Mouse (Mus musculus) heart, embryonic 14.5 days (tissue): Measurements from ENCODE around the gene Fbxw10. TPM values are rescaled to one million over a fixed set of nuclear protein-coding genes. Genes with fewer than 3 reads are reported as not detected.

ENCODE experiments used
- ATAC-seq: fragments of 200-750 bp; cut with Nextera tagmentation; 2 replicates; pipeline ENCODE4 v1.8.0; 2017; ENCODE audit warnings: low read depth, moderate TSS enrichment; ENCODE audit not compliant: insufficient number of reproducible peaks, insufficient read depth, low FRiP score
- H3K27ac ChIP-seq, 2 experiments: fragments of 200-500 bp in 1 of 2; fragments of 300-500 bp in 1 of 2; sonication (generic) in 1 of 2; replicated peaks in 1 of 2; 2 replicates each; pipeline ENCODE4 v1.5.1; 2012 to 2014; ENCODE audit warnings: low read depth in 2 of 2, low read length in 2 of 2, control low read depth in 1 of 2, mild to moderate bottlenecking in 1 of 2, mixed read lengths in 1 of 2; ENCODE audit not compliant: control insufficient read depth in 1 of 2, insufficient read depth in 1 of 2
- H3K27me3 ChIP-seq: fragments of 300-500 bp; sonication (generic); 2 replicates; pipeline ENCODE4 v1.6.1; 2014; ENCODE audit warnings: mild to moderate bottlenecking, low read length, control low read depth; ENCODE audit not compliant: control insufficient read depth, insufficient read depth
- H3K36me3 ChIP-seq: fragments of 300-500 bp; sonication (generic); 2 replicates; pipeline ENCODE4 v1.6.1; 2014; ENCODE audit warnings: mild to moderate bottlenecking, control low read depth, low read length, mixed read lengths; ENCODE audit not compliant: control insufficient read depth, insufficient read depth
- H3K4me1 ChIP-seq, 2 experiments: fragments of 200-500 bp in 1 of 2; fragments of 300-500 bp in 1 of 2; sonication (generic) in 1 of 2; 2 replicates each; pipeline ENCODE4 v1.6.1; 2012 to 2014; ENCODE audit warnings: low read length in 2 of 2, control low read depth in 1 of 2, mixed read lengths in 1 of 2; ENCODE audit not compliant: control insufficient read depth in 2 of 2, insufficient read depth in 2 of 2
- H3K4me2 ChIP-seq: fragments of 300-500 bp; sonication (generic); 2 replicates; pipeline ENCODE4 v1.6.1; 2014; ENCODE audit warnings: mild to moderate bottlenecking, low read length
- H3K4me3 ChIP-seq, 2 experiments: fragments of 200-500 bp in 1 of 2; fragments of 300-500 bp in 1 of 2; sonication (generic) in 1 of 2; 2 replicates each; pipeline ENCODE4 v1.5.1; 2012 to 2014; ENCODE audit warnings: low read length in 2 of 2, mild to moderate bottlenecking in 2 of 2, control low read depth in 1 of 2, low read depth in 1 of 2, moderate library complexity in 1 of 2; ENCODE audit not compliant: control insufficient read depth in 1 of 2, insufficient read depth in 1 of 2
- H3K9ac ChIP-seq: fragments of 300-500 bp; sonication (generic); 2 replicates; pipeline ENCODE4 v1.6.1; 2014; ENCODE audit warnings: mild to moderate bottlenecking, low read length
- H3K9me3 ChIP-seq: fragments of 300-500 bp; sonication (generic); 2 replicates; pipeline ENCODE4 v1.6.1; 2016; ENCODE audit warnings: low read length, control low read depth; ENCODE audit not compliant: control insufficient read depth
- WGBS: fragments of 180-500 bp; shearing (Covaris S2); extraction: QIAGEN DNeasy Blood & Tissue Kit; methylation state at CpG from one replicate; pipeline ENCODE4 v1.1.7; 2014; 5-methylcytosine and 5-hydroxymethylcytosine counted together
- polyA plus RNA-seq: library from polyadenylated mRNA; unstranded; fragments of >200 nt; fragmentation: Nextera tagmentation; extraction: Ambion mirVana; gene quantifications from 2 replicates; pipeline ENCODE4 v1.2.1, GENCODE M21; 2014

Fbxw10 gene
- polyA plus RNA-seq, 1 experiment from 2014 or later: 0.14 TPM

DNA sequence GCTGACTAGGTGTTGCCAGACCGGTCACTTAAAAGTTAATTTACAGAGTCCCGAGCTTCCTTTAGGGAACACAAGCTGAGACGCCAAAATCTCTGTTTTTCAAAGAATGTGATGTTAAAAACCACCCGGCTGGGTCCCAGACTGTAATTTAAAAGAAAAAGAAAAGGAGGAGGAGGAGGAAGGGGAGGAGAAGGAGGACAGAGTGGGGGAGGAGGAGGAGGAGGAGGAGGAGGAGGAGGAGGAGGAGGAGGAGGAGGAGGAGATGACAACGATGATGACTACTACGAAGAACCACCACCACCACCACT is 73.8 kb downstream of the Fbxw10 start:
- Histone ChIP-seq H3K27me3 (no peaks in the 10 kb centered on the region), H3K9me3 (peaks cover 4% of the 10 kb centered on the region; the same call in 1 of the 2 replicates), H3K36me3 (no peaks in the 10 kb centered on the region), H3K9ac (peak overlapping the region; percentile 12; the same call in 1 of the 2 replicates), H3K4me3 (peak overlapping the region; percentile 4 to 27; a peak in 1 of 4 replicates), H3K27ac (peak overlapping the region in 1 of 2 experiments; percentile 61; a peak in 1 of 4 replicates), H3K4me2 (peak overlapping the region; percentile 57), H3K4me1 (peaks cover 4 to 12% of the 10 kb centered on the region in 2 experiments; a peak in 2 of 4 replicates)
- WGBS: 26% methylated on average over 6 of the region's 6 CpGs
- ATAC-seq: no peak

DNA sequence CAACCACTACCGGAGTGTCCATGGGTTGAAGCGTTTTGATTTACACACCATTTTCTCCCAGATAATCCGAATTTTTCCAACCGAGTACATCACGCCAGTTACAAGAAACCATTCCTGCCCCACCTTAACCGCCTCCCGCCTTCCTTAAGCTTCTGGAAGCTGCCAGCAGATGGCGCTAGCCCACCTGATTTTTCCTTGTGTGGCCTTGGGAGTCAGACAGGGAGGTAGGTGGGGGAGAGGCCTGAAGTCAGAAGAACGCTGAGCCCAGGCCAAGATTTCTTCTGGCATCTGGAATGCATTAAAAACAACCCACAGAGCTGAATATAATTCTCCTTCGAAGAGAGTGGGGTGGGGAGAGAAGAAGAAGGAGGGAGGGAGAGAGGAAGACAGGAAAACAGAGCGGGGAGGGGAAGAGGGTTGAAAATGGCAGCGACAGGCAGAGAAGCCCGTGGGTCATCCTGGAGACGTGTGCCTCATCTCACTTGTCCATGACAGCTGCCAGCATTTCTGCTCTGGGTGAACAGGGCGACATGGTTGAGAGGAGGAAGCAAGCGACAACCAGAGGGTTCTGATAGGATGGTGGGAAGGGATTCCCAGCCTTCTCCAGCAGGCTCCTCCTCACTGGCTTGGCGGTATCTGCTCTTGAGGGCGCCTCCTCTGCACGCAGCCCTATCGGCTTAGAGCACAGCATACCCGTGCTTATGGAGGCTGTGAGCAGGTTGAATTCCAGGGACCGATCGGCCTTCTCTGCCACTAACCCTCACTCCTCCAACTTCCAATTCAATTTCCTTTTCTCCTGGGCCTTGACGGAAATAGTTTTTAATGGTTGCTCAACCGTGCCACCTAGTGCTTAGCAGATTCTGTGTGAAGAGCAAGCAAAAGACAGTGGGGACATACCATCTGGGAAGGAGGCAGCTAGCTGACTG is 74.4 kb downstream of the Fbxw10 start:
- peak overlapping the region; percentile 57 for H3K4me2 ChIP-seq
- peak overlapping the region; percentile 45 for H3K9ac ChIP-seq
- peak overlapping the region; percentile 72 to 80 for H3K27ac ChIP-seq
- no peaks in the 10 kb centered on the region for H3K36me3 ChIP-seq
- peak; percentile 82 for ATAC-seq
- H3K27me3 ChIP-seq: no peaks in the 10 kb centered on the region
- H3K9me3 ChIP-seq: peaks cover 4% of the 10 kb centered on the region; the same call in 1 of the 2 replicates
- H3K4me3 ChIP-seq: peak overlapping the region; percentile 4 to 33
- peaks cover 4 to 12% of the 10 kb centered on the region in 2 experiments; a peak in 2 of 4 replicates for H3K4me1 ChIP-seq
- WGBS: 14% methylated on average over 25 of the region's 25 CpGs

GRCm38 (mm10) chr11:62924091-62924761 is 77.4 kb downstream of the Fbxw10 start:
- H3K4me2 ChIP-seq: no peak overlapping the region
- peaks cover 4 to 12% of the 10 kb centered on the region in 2 experiments; a peak in 2 of 4 replicates for H3K4me1 ChIP-seq
- ATAC-seq: no peak
- H3K9me3 ChIP-seq: peaks cover 9% of the 10 kb centered on the region; the same call in 1 of the 2 replicates
- H3K27me3 ChIP-seq: no peaks in the 10 kb centered on the region
- H3K27ac ChIP-seq: 0 out of 4 replicates have a peak overlapping the region, but pooled peaks of 1 of the 2 experiments have one; percentile 33
- no peaks in the 10 kb centered on the region for H3K36me3 ChIP-seq
- no peak overlapping the region for H3K9ac ChIP-seq
- WGBS: 32% methylated on average over 6 of the region's 6 CpGs
- H3K4me3 ChIP-seq: no peak overlapping the region

Other genes with a start within 250 kb of the Fbxw10 start
- 19.4 and 21.2 TPM in 2 replicates for gene Lrrc75a, start 198.5 kb upstream of the Fbxw10 start, polyA plus RNA-seq
- gene Mmgt2, start 198.4 kb upstream of the Fbxw10 start, polyA plus RNA-seq: 55.9 and 56.7 TPM in 2 replicates
- 4.8 and 5.4 TPM in 2 replicates for gene Zfp287, start 115.2 kb upstream of the Fbxw10 start, polyA plus RNA-seq
- not detected in 2 replicates for gene Gm10428, start 94.0 kb upstream of the Fbxw10 start, polyA plus RNA-seq
- 8.4 and 13.9 TPM in 2 replicates for gene Zfp286, start 57.6 kb upstream of the Fbxw10 start, polyA plus RNA-seq
- gene Trim16, start 26.8 kb upstream of the Fbxw10 start, polyA plus RNA-seq: 4.0 and 5.4 TPM in 2 replicates
- 46.0 and 49.3 TPM in 2 replicates for gene Tvp23b, start 32.4 kb downstream of the Fbxw10 start, polyA plus RNA-seq
- not detected in 2 replicates for gene Cdrt4, start 104.1 kb downstream of the Fbxw10 start, polyA plus RNA-seq
- gene Tekt3, start 214.6 kb downstream of the Fbxw10 start, polyA plus RNA-seq: not detected in 2 replicates